Mouse (Mus musculus) gastrocnemius, postnatal 25 days (tissue): ENCODE results near the gene Csnk1g2. TPM values are rescaled to one million over a fixed set of nuclear protein-coding genes. Genes with fewer than 3 reads are reported as not detected.

ENCODE experiments used
- DNase-seq: peaks from one replicate; pipeline ENCODE4 v3.0.0; 2022
- microRNA-seq, 2 experiments: library from miRNA; unstranded; fragments of <30 nt; microRNA quantifications; one replicate each; pipeline ENCODE4 v1.2.0; 2021; ENCODE audit warnings: borderline replicate concordance in 2 of 2
- total RNA-seq, 2 experiments: library from RNA; stranded (reverse); gene quantifications; 1 replicate in 1 of 2; 2 replicates in 1 of 2; pipeline ENCODE4 v1.2.3; 2021

The Csnk1g2 gene
- total RNA-seq, 2 experiments from 2014 or later: 85.8 to 99.9 TPM

DNA sequence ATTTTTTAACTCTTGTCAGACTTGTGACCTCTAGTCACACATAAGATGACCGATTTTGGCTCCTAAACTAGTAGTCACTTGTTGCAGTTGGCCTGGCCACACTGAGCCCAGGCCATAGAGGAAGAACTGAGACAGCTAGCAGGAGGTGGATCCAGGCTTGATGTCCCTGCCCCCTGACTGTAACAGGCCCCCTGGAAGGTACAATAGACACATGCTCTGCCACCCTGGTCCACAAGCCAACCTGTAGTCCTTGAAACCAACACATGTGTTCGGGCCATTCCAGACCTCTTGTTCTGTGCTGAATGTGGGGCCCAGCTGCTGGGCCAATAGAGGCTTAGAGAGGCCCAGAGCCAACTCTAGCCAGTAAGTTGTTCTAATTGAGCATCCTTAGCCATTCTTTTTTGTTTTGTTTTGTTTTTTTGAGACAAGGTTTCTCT is 57.6 kb downstream of the Csnk1g2 start:
- no peak for DNase-seq

DNA sequence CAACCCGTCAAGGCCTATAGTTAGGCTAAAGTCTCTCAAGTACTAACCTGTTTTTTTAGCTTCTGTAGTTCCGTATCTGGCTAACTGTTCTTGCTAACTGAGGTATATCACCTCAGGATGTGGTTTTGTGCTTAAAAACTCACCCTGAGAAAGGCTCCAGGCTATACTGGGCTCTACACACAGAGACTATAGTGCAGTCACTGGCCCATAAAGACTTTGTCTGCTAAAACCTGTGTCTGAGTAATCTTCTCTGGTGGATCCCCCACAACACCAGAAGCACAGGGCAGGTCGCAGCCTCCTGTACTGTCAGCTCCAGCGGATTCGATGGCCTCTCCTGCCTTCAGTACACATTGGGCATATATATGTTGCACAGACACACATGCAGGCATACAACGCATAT is 59.4 kb downstream of the Csnk1g2 start:
- no peak for DNase-seq

DNA sequence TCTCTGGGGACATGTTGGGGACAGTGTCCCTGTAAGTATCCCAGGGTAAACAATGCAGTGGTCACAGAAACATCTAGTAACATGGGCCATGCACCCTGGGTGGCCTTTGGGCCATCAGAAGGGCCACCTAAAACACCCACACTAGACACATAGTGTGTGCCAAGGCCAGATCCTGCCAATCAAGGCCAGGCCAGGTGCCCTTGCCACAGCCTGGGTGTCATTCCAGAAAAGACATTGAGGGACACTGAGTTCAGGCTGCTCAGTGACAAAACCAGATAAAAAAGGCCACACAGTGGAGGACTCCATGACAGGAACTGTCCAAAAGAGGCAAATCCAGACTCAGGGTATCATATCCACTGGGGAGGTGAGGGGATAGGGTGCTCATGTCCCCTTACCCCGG is 61.0 kb downstream of the Csnk1g2 start:
- no peak for DNase-seq

DNA sequence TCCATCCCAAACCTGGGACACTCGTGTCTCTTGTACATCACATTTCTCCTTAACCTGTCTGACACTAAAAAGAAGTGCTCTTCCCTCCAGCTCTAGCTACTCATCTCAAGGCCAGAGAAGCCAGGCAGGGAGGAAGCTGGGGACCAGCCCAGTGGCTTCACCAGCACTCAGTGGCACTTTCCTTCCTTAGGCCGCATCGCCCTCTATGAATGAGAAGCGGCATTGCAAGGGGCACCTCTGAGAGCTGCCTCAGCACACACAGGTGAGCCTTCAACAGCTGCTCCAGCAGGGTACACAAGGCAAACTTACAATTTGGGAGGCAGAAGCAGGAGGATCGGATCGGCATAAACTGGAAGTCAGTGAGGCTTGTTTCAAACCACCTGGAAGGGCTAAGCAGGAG is 61.6 kb downstream of the Csnk1g2 start:
- DNase-seq: peak; percentile 59

DNA sequence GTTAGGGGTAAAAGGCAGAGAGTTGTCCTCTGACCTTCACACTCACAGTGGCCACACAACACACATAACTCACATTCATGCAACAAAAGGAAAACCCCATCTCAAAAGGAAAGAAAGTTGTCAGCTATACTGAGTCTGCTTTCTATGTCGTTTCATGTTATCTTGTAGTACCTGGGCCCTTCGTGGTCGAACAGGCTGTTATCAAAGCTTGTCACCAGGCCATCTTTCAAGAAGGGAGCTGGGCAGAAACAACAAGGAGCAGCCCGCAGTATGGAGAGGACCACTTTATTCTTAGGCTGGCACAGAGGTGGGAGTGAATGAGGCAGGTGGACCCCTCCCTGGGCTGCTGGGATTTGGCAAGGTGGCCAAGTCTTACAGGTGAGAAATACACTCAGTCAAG is 62.3 kb downstream of the Csnk1g2 start:
- DNase-seq: no peak

DNA sequence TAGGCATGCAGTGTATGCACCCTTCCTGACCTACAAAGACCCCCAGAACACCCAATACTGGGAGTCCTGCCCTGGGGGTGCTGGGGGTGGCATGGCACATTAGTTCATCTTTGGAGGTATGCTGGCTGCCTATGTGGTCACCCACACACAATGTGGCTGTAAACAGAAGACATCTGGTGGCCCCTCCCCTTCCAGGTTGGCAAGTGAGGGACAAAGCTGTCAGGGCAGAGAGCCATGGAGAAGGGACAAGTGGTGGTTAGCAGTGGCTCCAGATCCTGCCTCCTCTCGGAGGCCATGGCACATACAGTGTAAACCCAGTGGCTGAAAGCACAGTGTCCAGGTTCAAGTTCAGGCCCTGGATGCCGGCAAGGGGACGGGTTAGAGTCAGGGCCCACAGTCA is 64.0 kb downstream of the Csnk1g2 start:
- no peak for DNase-seq

DNA sequence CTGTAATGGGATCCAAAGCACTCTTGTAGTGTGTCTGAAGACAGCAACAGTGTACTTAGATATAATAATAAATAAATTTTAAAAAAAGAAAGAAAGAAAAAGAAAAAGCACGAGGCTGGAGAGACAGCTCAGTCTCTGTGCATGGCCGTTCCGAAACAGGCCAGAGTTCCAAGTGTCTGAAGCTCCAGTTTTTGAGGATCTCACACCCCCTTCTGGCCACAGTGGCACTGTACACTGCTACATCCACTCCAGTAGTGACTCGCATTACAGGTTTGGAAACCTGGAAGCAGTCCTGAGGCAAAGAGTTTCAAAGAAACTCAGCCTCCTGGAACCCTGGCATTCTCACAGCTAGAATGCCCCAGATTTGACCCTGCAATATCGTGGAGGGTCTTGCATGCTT is 65.2 kb downstream of the Csnk1g2 start:
- peak; percentile 60 for DNase-seq

Small RNA genes lying within 50 kb of the gene (microRNA-seq; reads per million reads assigned to microRNA genes)
- gene Mir6912: 0 reads per million in 2 experiments

Other genes starting within 250 kb of the Csnk1g2 start
- 1 to 10 TPM; 3.9 to 4.3 TPM for gene Mex3d, start 235.2 kb upstream of the Csnk1g2 start, total RNA-seq
- gene Mbd3, start 223.3 kb upstream of the Csnk1g2 start, total RNA-seq: 10 to 100 TPM; 78.7 to 93.6 TPM
- 100 to 1,000 TPM; 913 to 952 TPM for gene Uqcr11, start 216.0 kb upstream of the Csnk1g2 start, total RNA-seq
- 10 to 100 TPM; 11.1 to 13.8 TPM for gene Tcf3, start 189.2 kb upstream of the Csnk1g2 start, total RNA-seq
- gene Onecut3, start 128.0 kb upstream of the Csnk1g2 start, total RNA-seq: not detected
- not detected for gene Atp8b3, start 83.7 kb upstream of the Csnk1g2 start, total RNA-seq
- 1 to 10 TPM; 8.4 to 9.3 TPM for gene Rexo1, start 61.3 kb upstream of the Csnk1g2 start, total RNA-seq
- gene Klf16, start 45.5 kb upstream of the Csnk1g2 start, total RNA-seq: 1 to 10 TPM; 1.2 to 2.0 TPM
- gene Abhd17a, start 32.5 kb upstream of the Csnk1g2 start, total RNA-seq: 10 to 100 TPM; 53.8 to 58.8 TPM
- 10 to 100 TPM; 14.3 to 18.4 TPM for gene Scamp4, start 20.0 kb upstream of the Csnk1g2 start, total RNA-seq
- gene Adat3, start 20.0 kb upstream of the Csnk1g2 start, total RNA-seq: 1 to 10 TPM in 1 of 2 experiments, under 1 TPM in 1; 0.92 to 1.2 TPM
- under 1 TPM; 0.21 to 0.33 TPM for gene Gm49322, start 16.8 kb upstream of the Csnk1g2 start, total RNA-seq
- gene Btbd2, start 34.2 kb downstream of the Csnk1g2 start, total RNA-seq: 10 to 100 TPM; 30.5 to 31.4 TPM
- 100 to 1,000 TPM; 243 to 270 TPM for gene Mknk2, start 55.3 kb downstream of the Csnk1g2 start, total RNA-seq
- gene Mob3a, start 79.1 kb downstream of the Csnk1g2 start, total RNA-seq: 1 to 10 TPM; 5.7 to 6.8 TPM
- 1 to 10 TPM; 2.4 to 3.8 TPM for gene Izumo4, start 79.3 kb downstream of the Csnk1g2 start, total RNA-seq
- gene Ap3d1, start 119.4 kb downstream of the Csnk1g2 start, total RNA-seq: 10 to 100 TPM; 22.1 to 25.0 TPM
- gene Dot1l, start 132.4 kb downstream of the Csnk1g2 start, total RNA-seq: 10 to 100 TPM; 24.6 TPM
- 10 to 100 TPM; 24.0 to 24.9 TPM for gene Sf3a2, start 175.4 kb downstream of the Csnk1g2 start, total RNA-seq
- gene Plekhj1, start 175.8 kb downstream of the Csnk1g2 start, total RNA-seq: 10 to 100 TPM; 22.4 to 27.3 TPM
- gene Amh, start 182.4 kb downstream of the Csnk1g2 start, total RNA-seq: under 1 TPM; 0.20 to 0.21 TPM
- gene Jsrp1, start 190.7 kb downstream of the Csnk1g2 start, total RNA-seq: 100 to 1,000 TPM; 395 to 415 TPM
- gene Oaz1, start 203.8 kb downstream of the Csnk1g2 start, total RNA-seq: 100 to 1,000 TPM; 651 to 657 TPM
- 10 to 100 TPM; 13.3 to 15.5 TPM for gene Lingo3, start 221.2 kb downstream of the Csnk1g2 start, total RNA-seq
- gene Lsm7, start 232.4 kb downstream of the Csnk1g2 start, total RNA-seq: 10 to 100 TPM; 19.0 to 22.3 TPM
- gene Sppl2b, start 232.4 kb downstream of the Csnk1g2 start, total RNA-seq: 10 to 100 TPM; 21.7 to 23.6 TPM
- not detected for gene Tmprss9, start 249.0 kb downstream of the Csnk1g2 start, total RNA-seq